Mouse (Mus musculus): Measurements from ENCODE around the gene Dzip1l. TPM values are rescaled to one million over a fixed set of nuclear protein-coding genes. Genes with fewer than 3 reads are reported as not detected.
"Not testable (repeated sequence)": the region's sequence is repeated elsewhere in the genome, so short reads cannot be mapped to it uniquely, and the experiment has no call there.

The Dzip1l gene
- polyA plus RNA-seq (2015; fragmentation: Nextera tagmentation; extraction: Ambion mirVana): 13.3 and 18.3 TPM in 2 replicates

- H3K4me2 ChIP-seq (ENCODE audit: low read depth, low read length): peak within 1 kb of the TSS; percentile 78
- peak; percentile 87 for ATAC-seq (ENCODE audit: insufficient read depth, low FRiP score)
- H3K9ac ChIP-seq (ENCODE audit: low read length): peak within 1 kb of the TSS; percentile 69
- peaks cover 21% of the 10 kb centered on the region for H3K4me1 ChIP-seq (ENCODE audit: control insufficient read depth, insufficient read depth, low read length)
- H3K27ac ChIP-seq (ENCODE audit: low read length): peak within 1 kb of the TSS; percentile 92
- H3K4me3 ChIP-seq (replicated peaks; ENCODE audit: low read length): peak within 1 kb of the TSS; percentile 66
- H3K36me3 ChIP-seq (ENCODE audit: control insufficient read depth, insufficient read depth, low read length): no peaks in the 10 kb centered on the region
- no peaks in the 10 kb centered on the region for H3K9me3 ChIP-seq (replicated peaks; ENCODE audit: control insufficient read depth, low read length)
- 1% methylated on average over 44 of the region's 44 CpGs for WGBS
- H3K27me3 ChIP-seq (ENCODE audit: control insufficient read depth, insufficient read depth, low read length): no peaks in the 10 kb centered on the region
These were observed at the start of gene Dzip1l for GRCm38 (mm10) chr9:99629281-99630011. TSS of gene Dzip1l (plus strand) at chr9:99629496.

DNA sequence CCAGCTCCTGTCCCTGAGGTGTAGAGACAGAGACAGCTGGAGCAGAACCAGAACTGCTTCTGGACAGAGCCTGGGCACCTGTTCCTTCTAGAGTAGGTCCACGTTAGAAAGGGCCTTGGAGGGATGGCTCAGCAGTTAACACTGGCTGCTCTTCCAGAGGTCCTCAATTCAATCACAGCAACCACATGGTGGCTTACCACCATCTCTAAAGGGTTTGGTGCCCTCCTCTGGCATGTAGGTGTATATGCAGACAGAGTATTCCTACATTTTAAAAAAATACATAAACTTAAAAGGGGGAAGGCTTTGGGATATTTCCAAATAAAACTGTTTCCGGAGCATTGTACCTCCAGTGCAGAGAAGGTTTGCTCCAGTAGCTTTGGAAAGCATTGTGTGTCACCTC, 48.6 kb upstream of the Dzip1l start:
- H3K4me1 ChIP-seq (ENCODE audit: control insufficient read depth, insufficient read depth, low read length): peaks cover 7% of the 10 kb centered on the region
- H3K27me3 ChIP-seq (ENCODE audit: control insufficient read depth, insufficient read depth, low read length): no peaks in the 10 kb centered on the region
- H3K4me3 ChIP-seq (replicated peaks; ENCODE audit: low read length): no peak overlapping the region
- no peak overlapping the region for H3K9ac ChIP-seq (ENCODE audit: low read length)
- no peak for ATAC-seq (ENCODE audit: insufficient read depth, low FRiP score)
- H3K4me2 ChIP-seq (ENCODE audit: low read depth, low read length): no peak overlapping the region
- H3K9me3 ChIP-seq (replicated peaks; ENCODE audit: control insufficient read depth, low read length): no peaks in the 10 kb centered on the region
- 40% methylated on average over 2 of the region's 2 CpGs for WGBS
- no peak overlapping the region for H3K27ac ChIP-seq (ENCODE audit: low read length)
- peaks cover 17% of the 10 kb centered on the region for H3K36me3 ChIP-seq (ENCODE audit: control insufficient read depth, insufficient read depth, low read length)

GRCm38 (mm10) chr9:99587505-99588202, 41.6 kb upstream of the Dzip1l start:
- Histone ChIP-seq H3K4me1 (ENCODE audit: control insufficient read depth, insufficient read depth, low read length) (no peaks in the 10 kb centered on the region), H3K4me3 (replicated peaks; ENCODE audit: low read length) (no peak overlapping the region), H3K9ac (ENCODE audit: low read length) (no peak overlapping the region), H3K4me2 (ENCODE audit: low read depth, low read length) (no peak overlapping the region), H3K9me3 (replicated peaks; ENCODE audit: control insufficient read depth, low read length) (no peaks in the 10 kb centered on the region), H3K27me3 (ENCODE audit: control insufficient read depth, insufficient read depth, low read length) (no peaks in the 10 kb centered on the region; the same call in 1 of the 2 replicates), H3K36me3 (ENCODE audit: control insufficient read depth, insufficient read depth, low read length) (peaks cover 9% of the 10 kb centered on the region; the same call in 1 of the 2 replicates), H3K27ac (ENCODE audit: low read length) (no peak overlapping the region)
- no peak; the same call in 1 of the 2 replicates for ATAC-seq (ENCODE audit: insufficient read depth, low FRiP score)
- 27% methylated on average over 8 of the region's 8 CpGs for WGBS

DNA sequence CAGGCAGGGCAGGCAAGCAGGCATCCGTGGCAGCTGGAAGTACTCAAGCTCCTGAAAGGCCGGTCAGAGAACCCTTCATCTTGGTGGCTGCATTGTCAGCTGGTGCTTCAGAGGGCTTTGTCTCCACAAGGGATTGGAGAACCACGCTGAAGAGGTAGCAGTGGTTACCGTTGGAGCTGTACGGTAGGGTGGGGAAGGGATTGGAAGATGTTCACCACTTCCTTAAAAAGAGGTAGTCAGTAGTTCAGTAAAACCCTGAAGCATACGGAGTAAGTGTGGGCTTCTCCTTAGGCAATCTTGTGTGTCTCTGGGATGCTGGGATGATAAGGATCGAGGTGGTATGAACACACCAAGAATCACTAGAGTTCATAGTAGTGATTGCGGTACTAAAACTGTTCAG, 38.2 kb upstream of the Dzip1l start:
- no peaks in the 10 kb centered on the region for H3K9me3 ChIP-seq (replicated peaks; ENCODE audit: control insufficient read depth, low read length)
- H3K27ac ChIP-seq (ENCODE audit: low read length): no peak overlapping the region
- no peaks in the 10 kb centered on the region for H3K4me1 ChIP-seq (ENCODE audit: control insufficient read depth, insufficient read depth, low read length)
- no peak overlapping the region for H3K9ac ChIP-seq (ENCODE audit: low read length)
- no peak overlapping the region for H3K4me3 ChIP-seq (replicated peaks; ENCODE audit: low read length)
- 69% methylated on average over 8 of the region's 8 CpGs for WGBS
- no peaks in the 10 kb centered on the region; the same call in 1 of the 2 replicates for H3K27me3 ChIP-seq (ENCODE audit: control insufficient read depth, insufficient read depth, low read length)
- H3K4me2 ChIP-seq (ENCODE audit: low read depth, low read length): no peak overlapping the region
- no peak for ATAC-seq (ENCODE audit: insufficient read depth, low FRiP score)
- no peaks in the 10 kb centered on the region for H3K36me3 ChIP-seq (ENCODE audit: control insufficient read depth, insufficient read depth, low read length)

DNA sequence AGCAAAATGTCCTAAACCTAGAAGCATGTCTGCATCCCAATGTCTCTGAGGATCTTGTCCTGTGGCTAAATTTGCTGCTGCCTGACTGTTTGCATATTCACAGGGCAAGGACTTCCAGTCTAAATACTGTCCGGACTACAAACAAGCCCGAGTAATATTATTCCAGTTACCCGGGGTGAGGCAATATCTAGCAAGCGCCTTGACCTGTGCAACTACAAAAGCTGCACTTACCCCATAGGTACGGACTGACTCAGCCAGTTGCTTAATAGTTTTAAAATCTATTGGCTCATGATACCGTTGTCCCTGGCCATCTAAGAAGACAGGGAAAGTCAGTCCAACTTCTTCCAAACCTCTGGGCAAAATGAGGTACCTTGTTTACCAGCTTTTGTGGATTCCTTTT, 30.2 kb upstream of the Dzip1l start:
- not testable (repeated sequence) for ATAC-seq (ENCODE audit: insufficient read depth, low FRiP score); H3K27ac ChIP-seq (ENCODE audit: low read length); H3K4me2 ChIP-seq (ENCODE audit: low read depth, low read length); H3K9ac ChIP-seq (ENCODE audit: low read length); H3K36me3 ChIP-seq (ENCODE audit: control insufficient read depth, insufficient read depth, low read length); H3K27me3 ChIP-seq (ENCODE audit: control insufficient read depth, insufficient read depth, low read length); H3K4me3 ChIP-seq (replicated peaks; ENCODE audit: low read length); H3K4me1 ChIP-seq (ENCODE audit: control insufficient read depth, insufficient read depth, low read length); H3K9me3 ChIP-seq (replicated peaks; ENCODE audit: control insufficient read depth, low read length)
- WGBS: 93% methylated on average over 6 of the region's 6 CpGs

DNA sequence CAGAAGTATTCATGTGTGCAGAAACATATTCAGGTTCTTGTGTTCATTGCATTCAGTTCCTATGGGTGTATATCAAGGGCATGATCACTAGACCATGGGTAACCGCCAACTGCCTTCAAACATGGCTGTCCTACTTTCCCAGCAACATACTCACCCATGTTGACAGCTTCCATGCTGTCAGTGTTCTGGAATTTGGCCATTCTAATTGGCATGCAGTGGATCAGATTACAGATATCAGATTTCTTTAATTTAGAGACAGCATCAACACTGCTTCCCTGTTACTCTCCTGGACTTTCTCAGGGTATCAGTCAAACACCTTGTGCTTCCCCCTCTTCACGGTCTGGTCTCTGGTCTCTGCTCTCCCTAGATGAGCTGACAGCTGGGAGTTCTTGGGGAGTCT, 25.7 kb upstream of the Dzip1l start:
- no peaks in the 10 kb centered on the region for H3K4me1 ChIP-seq (ENCODE audit: control insufficient read depth, insufficient read depth, low read length)
- H3K4me3 ChIP-seq (replicated peaks; ENCODE audit: low read length): no peak overlapping the region
- 68% methylated on average over 2 of the region's 2 CpGs for WGBS
- no peak overlapping the region for H3K27ac ChIP-seq (ENCODE audit: low read length)
- H3K4me2 ChIP-seq (ENCODE audit: low read depth, low read length): no peak overlapping the region
- ATAC-seq (ENCODE audit: insufficient read depth, low FRiP score): no peak
- H3K27me3 ChIP-seq (ENCODE audit: control insufficient read depth, insufficient read depth, low read length): no peaks in the 10 kb centered on the region
- H3K36me3 ChIP-seq (ENCODE audit: control insufficient read depth, insufficient read depth, low read length): no peaks in the 10 kb centered on the region
- H3K9me3 ChIP-seq (replicated peaks; ENCODE audit: control insufficient read depth, low read length): no peaks in the 10 kb centered on the region
- H3K9ac ChIP-seq (ENCODE audit: low read length): no peak overlapping the region

DNA sequence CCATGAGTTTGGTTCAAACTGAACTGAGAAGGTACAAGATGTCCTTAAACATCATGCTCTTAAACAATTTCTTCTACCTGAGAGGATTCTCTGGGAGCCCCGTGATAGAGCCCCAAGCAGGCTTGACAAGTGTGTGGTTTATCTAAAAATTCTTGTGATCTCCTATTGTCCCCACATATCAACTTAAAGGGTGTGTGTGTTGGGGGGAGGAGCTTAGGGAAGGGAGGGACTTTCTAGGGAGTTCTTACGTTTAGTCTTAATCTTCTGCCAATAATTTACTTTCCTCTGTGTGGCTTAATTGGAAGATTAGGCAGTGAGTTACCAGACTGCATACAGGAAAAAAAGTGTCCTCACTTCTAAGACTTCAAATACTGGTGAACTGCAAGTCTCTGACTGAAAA, 17.1 kb upstream of the Dzip1l start, which contains the start of gene A4gnt:
A4gnt (plus strand) TSS at position 301 of the 400 bp plus-strand sequence.
- peak; percentile 50; the same call in 1 of the 2 replicates for ATAC-seq (ENCODE audit: insufficient read depth, low FRiP score)
- WGBS: 33% methylated on average over 2 of the region's 2 CpGs
- H3K27ac ChIP-seq (ENCODE audit: low read length): no peak within 1 kb of the TSS
- no peaks in the 10 kb centered on the region for H3K9me3 ChIP-seq (replicated peaks; ENCODE audit: control insufficient read depth, low read length)
- H3K4me3 ChIP-seq (replicated peaks; ENCODE audit: low read length): no peak within 1 kb of the TSS
- H3K36me3 ChIP-seq (ENCODE audit: control insufficient read depth, insufficient read depth, low read length): no peaks in the 10 kb centered on the region
- H3K27me3 ChIP-seq (ENCODE audit: control insufficient read depth, insufficient read depth, low read length): no peaks in the 10 kb centered on the region
- no peak within 1 kb of the TSS; the same call in 1 of the 2 replicates for H3K9ac ChIP-seq (ENCODE audit: low read length)
- no peak within 1 kb of the TSS for H3K4me2 ChIP-seq (ENCODE audit: low read depth, low read length)
- H3K4me1 ChIP-seq (ENCODE audit: control insufficient read depth, insufficient read depth, low read length): no peaks in the 10 kb centered on the region

DNA sequence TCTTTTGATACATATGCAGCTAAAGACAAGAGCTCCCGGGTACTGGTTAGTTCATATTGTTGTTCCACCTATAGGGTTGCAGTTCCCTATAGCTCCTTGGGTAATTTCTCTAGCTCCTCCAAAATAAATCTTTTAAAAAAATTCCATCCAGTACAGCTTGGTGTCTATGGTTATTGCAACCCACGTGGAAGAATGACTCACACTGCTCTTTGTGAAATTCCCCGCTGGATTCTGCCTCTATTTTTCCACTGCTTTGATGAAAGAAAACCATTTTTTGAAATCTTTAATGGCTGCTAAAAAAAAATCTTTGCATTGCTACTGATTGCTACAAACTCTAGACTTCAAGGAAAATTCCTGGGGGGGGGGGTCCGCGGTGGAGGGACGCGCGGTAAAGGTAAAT, 9.6 kb upstream of the Dzip1l start:
- Histone ChIP-seq H3K27me3 (ENCODE audit: control insufficient read depth, insufficient read depth, low read length) (no peaks in the 10 kb centered on the region), H3K4me2 (ENCODE audit: low read depth, low read length) (no peak overlapping the region), H3K36me3 (ENCODE audit: control insufficient read depth, insufficient read depth, low read length) (no peaks in the 10 kb centered on the region), H3K4me1 (ENCODE audit: control insufficient read depth, insufficient read depth, low read length) (no peaks in the 10 kb centered on the region), H3K9ac (ENCODE audit: low read length) (no peak overlapping the region), H3K27ac (ENCODE audit: low read length) (no peak overlapping the region), H3K9me3 (replicated peaks; ENCODE audit: control insufficient read depth, low read length) (no peaks in the 10 kb centered on the region), H3K4me3 (replicated peaks; ENCODE audit: low read length) (no peak overlapping the region)
- no peak for ATAC-seq (ENCODE audit: insufficient read depth, low FRiP score)
- WGBS: 92% methylated on average over 7 of the region's 8 CpGs

DNA sequence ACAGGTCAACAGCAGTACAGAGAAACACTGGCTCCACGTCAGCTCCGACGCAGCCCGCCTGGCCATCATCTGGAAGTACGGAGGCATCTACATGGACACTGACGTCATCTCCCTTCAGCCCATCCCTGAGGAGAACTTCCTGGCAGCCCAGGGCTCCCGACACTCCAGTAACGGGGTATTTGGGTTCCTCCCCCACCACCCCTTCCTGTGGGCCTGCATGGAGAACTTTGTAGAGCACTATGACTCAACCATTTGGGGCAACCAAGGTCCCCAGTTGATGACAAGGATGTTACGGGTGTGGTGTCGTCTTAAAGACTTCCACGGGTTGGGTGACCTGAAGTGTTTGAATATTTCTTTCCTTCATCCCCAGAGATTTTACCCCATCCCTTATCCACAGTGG, 9.1 kb upstream of the Dzip1l start:
- Histone ChIP-seq H3K4me3 (replicated peaks; ENCODE audit: low read length) (no peak overlapping the region), H3K9me3 (replicated peaks; ENCODE audit: control insufficient read depth, low read length) (no peaks in the 10 kb centered on the region)
- WGBS: 88% methylated on average over 11 of the region's 11 CpGs

More for the DNA sequence above, 9.1 kb upstream of the Dzip1l start:
- no peak overlapping the region for H3K9ac ChIP-seq (ENCODE audit: low read length)
- ATAC-seq (ENCODE audit: insufficient read depth, low FRiP score): no peak
- no peaks in the 10 kb centered on the region for H3K27me3 ChIP-seq (ENCODE audit: control insufficient read depth, insufficient read depth, low read length)
- H3K4me2 ChIP-seq (ENCODE audit: low read depth, low read length): no peak overlapping the region
- no peak overlapping the region for H3K27ac ChIP-seq (ENCODE audit: low read length)
- H3K4me1 ChIP-seq (ENCODE audit: control insufficient read depth, insufficient read depth, low read length): no peaks in the 10 kb centered on the region
- no peaks in the 10 kb centered on the region for H3K36me3 ChIP-seq (ENCODE audit: control insufficient read depth, insufficient read depth, low read length)

Measured in stomach, embryonic 16.5 days (tissue).